In genomic region chr8:107030650-107031576, GRCm38 (mm10) we compare ENCODE assay signal across 8 mouse cellular contexts. TPM values are rescaled to one million over a fixed set of nuclear protein-coding genes. Genes with fewer than 3 reads are reported as not detected.
A peak's percentile ranks its signal among the peaks of the same experiment; 100 is the strongest.
DNase-seq lines count a peak whose midpoint lies in the region; ATAC-seq and TF ChIP-seq lines count a peak whose summit lies in the region.

Vps4a (plus strand) TSS chr8:107031222.

- peak; percentile 54 for TF ChIP-seq CTCF in lung, adult 2 months (IDR thresholded peaks at IDR 0.05; ENCODE audit: insufficient read depth, low read length)

- H3K4me3 ChIP-seq in forebrain, embryonic 15.5 days = peak within 1 kb of the TSS; percentile 85
- H3K4me3 ChIP-seq in lung, adult 2 months (replicated peaks; ENCODE audit: extremely low read depth, low read depth, low read length) = peak within 1 kb of the TSS; percentile 94

- ATAC-seq in forebrain, embryonic 15.5 days (replicated peaks) = peak; percentile 97
- ATAC-seq in neutrophil, adult 5-6 weeks (ENCODE audit: extremely low read depth, insufficient number of reproducible peaks, low FRiP score, poor library complexity, severe bottlenecking) = peak; percentile 89

- peak within 1 kb of the TSS; percentile 55 for H3K4me2 ChIP-seq in forebrain, embryonic 15.5 days (replicated peaks)

- peak within 1 kb of the TSS; percentile 60 for H3K27ac ChIP-seq in forebrain, embryonic 15.5 days (replicated peaks)

- TF ChIP-seq POLR2A in lung, adult 2 months (IDR thresholded peaks at IDR 0.05; ENCODE audit: borderline replicate concordance, extremely low read depth, low read depth, low read length) = peak; percentile 72

- no peaks in the 10 kb centered on the region for H3K36me3 ChIP-seq in forebrain, embryonic 15.5 days

- DNase-seq in ES-CJ7 (ENCODE audit: low read depth, low spot score) = peak; percentile 99
- DNase-seq in cerebellum, adult 11 months = peak; percentile 95
- DNase-seq in heart, postnatal 25 days (ENCODE audit: low spot score) = peak; percentile 91
- peak; percentile 93 to 97 for DNase-seq in layer of hippocampus, adult 18-20 months (ENCODE audit: low spot score in 2 of 2)
- peak; percentile 98 for DNase-seq in lung, adult 2 months
- peak; percentile 90 to 91 for DNase-seq in thymus, adult 18-20 months

- intact Hi-C loops in heart, postnatal 25 days (cut with DNase I) = loop anchor here (2.0 kb wide), 2 partner anchors 18 to 26 kb away; partner anchors contain the start of genes Cog8, Nip7 and Pdf

- peaks cover 19% of the 10 kb centered on the region for H3K4me1 ChIP-seq in forebrain, embryonic 15.5 days
- peaks cover 9% of the 10 kb centered on the region for H3K4me1 ChIP-seq in lung, adult 2 months (ENCODE audit: control insufficient read depth, insufficient read depth, low read length)

- H3K9me3 ChIP-seq in forebrain, embryonic 15.5 days = no peaks in the 10 kb centered on the region

- H3K27me3 ChIP-seq in forebrain, embryonic 15.5 days = no peaks in the 10 kb centered on the region

- 4% methylated on average over 66 of the region's 66 CpGs for WGBS in forebrain, embryonic 15.5 days
- WGBS in lung, adult 2 months = 5% methylated on average over 65 of the region's 66 CpGs

- H3K9ac ChIP-seq in forebrain, embryonic 15.5 days (replicated peaks) = peak within 1 kb of the TSS; percentile 88

RNA-seq across cellular contexts. Expression of gene Vps4a, which starts in this region (rescaled TPM):
- 138 and 148 TPM in 2 replicates for polyA plus RNA-seq in forebrain, embryonic 15.5 days (2015; fragmentation: Nextera tagmentation; extraction: Ambion mirVana)
- 10 to 100 TPM; 62.3 to 67.0 TPM for total RNA-seq in heart, postnatal 25 days (2021)
- 100 to 1,000 TPM; 109 to 114 TPM for total RNA-seq in layer of hippocampus, adult 18-20 months (2021)
- polyA plus RNA-seq in lung, adult 2 months (2012; rRNA removed) = 19.6 and 27.8 TPM in 2 replicates
- total RNA-seq in neutrophil, adult 5-6 weeks (2017) = 39.0 and 42.0 TPM in 2 replicates

Comparison
In these comparisons a context has a peak if more than half of its experiments do, and no peak if none do; other contexts are left out.
1. Peak in every context shown above with its lines: DNase-seq, ATAC-seq, H3K4me3 ChIP-seq and H3K27ac ChIP-seq.